8 mouse cellular contexts compared by ENCODE assay signal in the genomic region with DNA sequence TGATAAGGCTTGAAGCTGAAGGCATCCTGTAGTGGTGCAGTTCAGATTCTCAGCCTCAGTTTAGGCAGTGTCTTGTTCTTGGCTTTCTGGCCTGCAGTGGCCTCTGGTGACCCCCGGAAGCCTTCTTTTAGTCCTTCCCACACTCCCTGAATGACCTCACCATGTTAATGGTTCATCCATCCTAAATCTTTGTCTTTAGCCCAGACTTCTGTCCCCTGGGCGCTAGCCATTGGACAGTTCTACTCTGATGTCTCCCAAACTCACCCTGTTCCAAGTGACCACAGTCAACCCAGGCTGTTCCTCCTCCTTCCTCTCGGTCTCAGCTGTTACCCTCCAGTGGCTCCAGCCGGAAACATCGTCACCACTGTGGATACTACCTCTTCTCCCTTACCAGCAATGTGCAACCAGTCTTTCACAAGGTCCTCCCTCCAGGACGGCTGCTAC. TPM values are rescaled to one million over a fixed set of nuclear protein-coding genes. Genes with fewer than 3 reads are reported as not detected.
DNase-seq lines count a peak whose midpoint lies in the region; ATAC-seq and TF ChIP-seq lines count a peak whose summit lies in the region.

No protein-coding gene starts in this region.

- no peaks in the 10 kb centered on the region for H3K27me3 ChIP-seq in C2C12 (ENCODE audit: control insufficient read depth, insufficient read depth, insufficient read length)
- H3K27me3 ChIP-seq in embryonic facial prominence, embryonic 14.5 days (replicated peaks; ENCODE audit: control insufficient read depth, insufficient read depth, low read length): peaks cover 8% of the 10 kb centered on the region
- 0 out of 2 replicates have a peak, but pooled peaks cover 3% of the 10 kb centered on the region for H3K27me3 ChIP-seq in heart, postnatal 0 days (ENCODE audit: control insufficient read depth, insufficient read depth, low read length)
- H3K27me3 ChIP-seq in midbrain, embryonic 11.5 days (ENCODE audit: control insufficient read depth, insufficient read depth, low read length): peaks cover 8% of the 10 kb centered on the region

- H3K4me1 ChIP-seq in embryonic facial prominence, embryonic 14.5 days (ENCODE audit: control insufficient read depth, insufficient read depth, low read length): peaks cover 11% of the 10 kb centered on the region
- H3K4me1 ChIP-seq in heart, postnatal 0 days (ENCODE audit: control insufficient read depth, insufficient read depth): peaks cover 8% of the 10 kb centered on the region; the same call in 1 of the 2 replicates
- peaks cover 17% of the 10 kb centered on the region for H3K4me1 ChIP-seq in midbrain, embryonic 11.5 days (ENCODE audit: control insufficient read depth, insufficient read depth, low read length)

- no peak for DNase-seq in embryonic facial prominence, embryonic 14.5 days (ENCODE audit: low spot score)
- peak; percentile 41 for DNase-seq in heart, postnatal 0 days (ENCODE audit: low spot score)
- peak; percentile 49 to 58 for DNase-seq in kidney, postnatal 36 days
- DNase-seq in midbrain, embryonic 11.5 days (ENCODE audit: low spot score, missing footprints): no peak
- DNase-seq in retina, embryonic 14.5 days (ENCODE audit: low spot score): no peak
- no peak for DNase-seq in cerebellum, adult 9-11 months

- peak overlapping the region; percentile 67 for H3K4me2 ChIP-seq in embryonic facial prominence, embryonic 14.5 days (ENCODE audit: low read depth, low read length)
- H3K4me2 ChIP-seq in heart, postnatal 0 days (ENCODE audit: low read depth, low read length): peak overlapping the region; percentile 59
- peak overlapping the region; percentile 36 for H3K4me2 ChIP-seq in midbrain, embryonic 11.5 days

- no peak overlapping the region for H3K4me3 ChIP-seq in C2C12 (ENCODE audit: insufficient read depth, poor library complexity, severe bottlenecking)
- H3K4me3 ChIP-seq in embryonic facial prominence, embryonic 14.5 days (ENCODE audit: low read depth, low read length): peak overlapping the region; percentile 33
- H3K4me3 ChIP-seq in heart, postnatal 0 days (ENCODE audit: low read depth, low read length): peak overlapping the region; percentile 25; the same call in 1 of the 2 replicates
- H3K4me3 ChIP-seq in midbrain, embryonic 11.5 days (ENCODE audit: low read depth, low read length): 0 out of 2 replicates have a peak overlapping the region, but pooled peaks have one; percentile 1

- TF ChIP-seq EP300 in heart, postnatal 0 days (IDR thresholded peaks at IDR 0.05; ENCODE audit: low read depth): no peak

- no peak for ATAC-seq in embryonic facial prominence, embryonic 14.5 days (ENCODE audit: low read depth)
- peak; percentile 4 for ATAC-seq in heart, postnatal 0 days (ENCODE audit: insufficient read depth, low read depth)
- peak; percentile 4; the same call in 1 of the 2 replicates for ATAC-seq in midbrain, embryonic 11.5 days (ENCODE audit: low FRiP score)
- no peak for ATAC-seq in cerebellum, adult (ENCODE audit: insufficient number of reproducible peaks, low FRiP score, low TSS enrichment)

- no peak for TF ChIP-seq CTCF in C2C12 (IDR thresholded peaks at IDR 0.05; ENCODE audit: control insufficient read depth, insufficient read depth, insufficient read length)
- no peak for TF ChIP-seq CTCF in heart, postnatal 0 days (IDR thresholded peaks at IDR 0.05; ENCODE audit: low read depth)

- no peaks in the 10 kb centered on the region for H3K79me2 ChIP-seq in C2C12 (ENCODE audit: control insufficient read depth, insufficient read depth)

- H3K79me3 ChIP-seq in C2C12 (ENCODE audit: low read depth): no peaks in the 10 kb centered on the region

- H3K9ac ChIP-seq in embryonic facial prominence, embryonic 14.5 days (ENCODE audit: low read depth, low read length): peak overlapping the region; percentile 41
- peak overlapping the region; percentile 22; the same call in 1 of the 2 replicates for H3K9ac ChIP-seq in heart, postnatal 0 days (replicated peaks; ENCODE audit: low read depth, low read length)
- H3K9ac ChIP-seq in midbrain, embryonic 11.5 days (ENCODE audit: low read length): peak overlapping the region; percentile 34

- peak overlapping the region; percentile 80; the same call in 1 of the 2 replicates for H3K27ac ChIP-seq in embryonic facial prominence, embryonic 14.5 days (replicated peaks; ENCODE audit: low read depth, low read length)
- H3K27ac ChIP-seq in heart, postnatal 0 days (ENCODE audit: low read depth): peak overlapping the region; percentile 90
- H3K27ac ChIP-seq in midbrain, embryonic 11.5 days (ENCODE audit: low read depth, low read length): no peak overlapping the region; the same call in 1 of the 2 replicates

- peaks cover 53% of the 10 kb centered on the region for H3K36me3 ChIP-seq in C2C12 (ENCODE audit: control insufficient read depth, insufficient read depth)
- peaks cover 61% of the 10 kb centered on the region for H3K36me3 ChIP-seq in embryonic facial prominence, embryonic 14.5 days (ENCODE audit: control insufficient read depth, insufficient read depth, low read length)
- peaks cover 76% of the 10 kb centered on the region for H3K36me3 ChIP-seq in heart, postnatal 0 days (replicated peaks; ENCODE audit: control insufficient read depth, insufficient read depth, low read length)
- H3K36me3 ChIP-seq in midbrain, embryonic 11.5 days (ENCODE audit: control insufficient read depth, insufficient read depth, low read length): peaks cover 12% of the 10 kb centered on the region

- 65% methylated on average over 6 of the region's 6 CpGs for WGBS in embryonic facial prominence, embryonic 14.5 days
- 46% methylated on average over 6 of the region's 6 CpGs for WGBS in heart, postnatal 0 days
- 81% methylated on average over 6 of the region's 6 CpGs for WGBS in midbrain, embryonic 11.5 days

- H3K9me3 ChIP-seq in embryonic facial prominence, embryonic 14.5 days (ENCODE audit: control insufficient read depth, low read length): no peaks in the 10 kb centered on the region
- H3K9me3 ChIP-seq in heart, postnatal 0 days (replicated peaks; ENCODE audit: control insufficient read depth, low read length): no peaks in the 10 kb centered on the region
- no peaks in the 10 kb centered on the region for H3K9me3 ChIP-seq in midbrain, embryonic 11.5 days (ENCODE audit: control insufficient read depth, low read length)

- peak overlapping the region; percentile 28 for H3ac ChIP-seq in C2C12 (ENCODE audit: control insufficient read depth, insufficient read length, low read depth)

TF ChIP-seq in C2C12, 6 proteins besides CTCF, POLR2A, EP300 and RAD21:
- TF ChIP-seq USF1 (IDR thresholded peaks at IDR 0.05; ENCODE audit: low read depth) (no peak), FOSL1 (IDR thresholded peaks at IDR 0.05; ENCODE audit: insufficient read depth, low read length, poor library complexity, severe bottlenecking) (no peak)

RNA-seq across cellular contexts. Expression of a gene that starts 12.0 kb away (rescaled TPM):
- polyA plus RNA-seq in C2C12 (2012; fragmentation: generic; extraction: Trizol): 56.5 TPM
- 49.2 and 52.9 TPM in 2 replicates for polyA plus RNA-seq in embryonic facial prominence, embryonic 14.5 days (2014; fragmentation: Nextera tagmentation; extraction: Ambion mirVana)
- total RNA-seq in heart, postnatal 0 days (2014; rRNA removed; ENCODE audit: low replicate concordance): 26.3 and 49.5 TPM in 2 replicates
- polyA plus RNA-seq in heart, postnatal 0 days (2015; fragmentation: Nextera tagmentation; extraction: Ambion mirVana): 22.9 and 23.6 TPM in 2 replicates
- 24.6 and 29.9 TPM in 2 replicates for polyA plus RNA-seq in midbrain, embryonic 11.5 days (2014; fragmentation: Nextera tagmentation; extraction: Ambion mirVana)

RNA-seq across cellular contexts. Expression of a gene that starts 14.2 kb away (rescaled TPM):
- 22.9 TPM for polyA plus RNA-seq in C2C12 (2012; fragmentation: generic; extraction: Trizol)
- polyA plus RNA-seq in embryonic facial prominence, embryonic 14.5 days (2014; fragmentation: Nextera tagmentation; extraction: Ambion mirVana): 24.4 and 26.6 TPM in 2 replicates
- total RNA-seq in heart, postnatal 0 days (2014; rRNA removed; ENCODE audit: low replicate concordance): 33.2 and 37.8 TPM in 2 replicates
- 12.3 and 14.0 TPM in 2 replicates for polyA plus RNA-seq in heart, postnatal 0 days (2015; fragmentation: Nextera tagmentation; extraction: Ambion mirVana)
- polyA plus RNA-seq in midbrain, embryonic 11.5 days (2014; fragmentation: Nextera tagmentation; extraction: Ambion mirVana): 8.8 and 10.9 TPM in 2 replicates

RNA-seq across cellular contexts. Expression of a gene that starts 39.2 kb away (rescaled TPM):
- polyA plus RNA-seq in C2C12 (2012; fragmentation: generic; extraction: Trizol): 24.2 TPM
- 18.9 and 23.3 TPM in 2 replicates for polyA plus RNA-seq in embryonic facial prominence, embryonic 14.5 days (2014; fragmentation: Nextera tagmentation; extraction: Ambion mirVana)
- total RNA-seq in heart, postnatal 0 days (2014; rRNA removed; ENCODE audit: low replicate concordance): 43.5 and 51.5 TPM in 2 replicates
- 16.3 and 17.0 TPM in 2 replicates for polyA plus RNA-seq in heart, postnatal 0 days (2015; fragmentation: Nextera tagmentation; extraction: Ambion mirVana)
- polyA plus RNA-seq in midbrain, embryonic 11.5 days (2014; fragmentation: Nextera tagmentation; extraction: Ambion mirVana): 14.0 and 17.3 TPM in 2 replicates

RNA-seq across cellular contexts. Expression of a gene that starts 39.3 kb away (rescaled TPM):
- 48.4 TPM for polyA plus RNA-seq in C2C12 (2012; fragmentation: generic; extraction: Trizol)
- polyA plus RNA-seq in embryonic facial prominence, embryonic 14.5 days (2014; fragmentation: Nextera tagmentation; extraction: Ambion mirVana): 24.7 and 32.5 TPM in 2 replicates
- total RNA-seq in heart, postnatal 0 days (2014; rRNA removed; ENCODE audit: low replicate concordance): 55.4 and 164 TPM in 2 replicates
- polyA plus RNA-seq in heart, postnatal 0 days (2015; fragmentation: Nextera tagmentation; extraction: Ambion mirVana): 27.0 and 29.7 TPM in 2 replicates
- 36.9 and 40.0 TPM in 2 replicates for polyA plus RNA-seq in midbrain, embryonic 11.5 days (2014; fragmentation: Nextera tagmentation; extraction: Ambion mirVana)

RNA-seq across cellular contexts. Expression of a gene that starts 39.4 kb away (rescaled TPM):
- polyA plus RNA-seq in C2C12 (2012; fragmentation: generic; extraction: Trizol): 28.0 TPM
- 24.1 and 32.1 TPM in 2 replicates for polyA plus RNA-seq in embryonic facial prominence, embryonic 14.5 days (2014; fragmentation: Nextera tagmentation; extraction: Ambion mirVana)
- total RNA-seq in heart, postnatal 0 days (2014; rRNA removed; ENCODE audit: low replicate concordance): 27.0 and 35.9 TPM in 2 replicates
- polyA plus RNA-seq in heart, postnatal 0 days (2015; fragmentation: Nextera tagmentation; extraction: Ambion mirVana): 6.1 and 6.7 TPM in 2 replicates
- polyA plus RNA-seq in midbrain, embryonic 11.5 days (2014; fragmentation: Nextera tagmentation; extraction: Ambion mirVana): 18.6 and 23.1 TPM in 2 replicates

Comparison
In these comparisons a context has a peak if more than half of its experiments do, and no peak if none do; other contexts are left out.
1. ATAC-seq: peak in heart, postnatal 0 days (single experiment) and midbrain, embryonic 11.5 days (single experiment); none in embryonic facial prominence, embryonic 14.5 days (single experiment) and cerebellum, adult (single experiment).
2. DNase-seq: peak in heart, postnatal 0 days (single experiment) and kidney, postnatal 36 days (2 of 2); none in embryonic facial prominence, embryonic 14.5 days (single experiment), midbrain, embryonic 11.5 days (single experiment), retina, embryonic 14.5 days (single experiment) and cerebellum, adult 9-11 months (single experiment).
3. Peak in every context shown above with its lines, with median percentiles within 50 percentile points of each other: H3K4me2 ChIP-seq and H3K9ac ChIP-seq.